Mouse (Mus musculus) midbrain, embryonic 16.5 days (tissue): ENCODE measurements at regions not wholly inside any gene's neighbourhood (a gene's known extent, or its start where the extent isn't known, plus 50 kb on each side); places are given as distances from the start of the nearest gene placed in this dataset.

Source experiments
- ATAC-seq: fragments of 200-750 bp; cut with Nextera tagmentation; 2 replicates; pipeline ENCODE4 v1.8.0; 2017; ENCODE audit warnings: moderate TSS enrichment
- H3K27ac ChIP-seq: fragments of 300-500 bp; sonication (generic); 2 replicates; pipeline ENCODE4 v1.5.1; 2014; ENCODE audit warnings: mild to moderate bottlenecking, low read length, mixed read lengths
- H3K27me3 ChIP-seq: fragments of 300-500 bp; sonication (generic); 2 replicates; pipeline ENCODE4 v1.6.1; 2014; ENCODE audit warnings: low read depth, low read length, mixed read lengths; ENCODE audit not compliant: control insufficient read depth, insufficient read depth
- H3K36me3 ChIP-seq: fragments of 300-500 bp; sonication (generic); 2 replicates; pipeline ENCODE4 v1.6.1; 2014; ENCODE audit warnings: mild to moderate bottlenecking, low read length, moderate library complexity, mixed read lengths; ENCODE audit not compliant: control insufficient read depth, insufficient read depth
- H3K4me1 ChIP-seq: fragments of 300-500 bp; sonication (generic); 2 replicates; pipeline ENCODE4 v1.6.1; 2014; ENCODE audit warnings: mild to moderate bottlenecking, low read length, mixed read lengths; ENCODE audit not compliant: control insufficient read depth, insufficient read depth
- H3K4me2 ChIP-seq: fragments of 300-500 bp; sonication (generic); 2 replicates; pipeline ENCODE4 v1.6.1; 2014; ENCODE audit warnings: mild to moderate bottlenecking, low read length, mixed read lengths
- H3K4me3 ChIP-seq: fragments of 300-500 bp; sonication (generic); 2 replicates; pipeline ENCODE4 v1.5.1; 2014; ENCODE audit warnings: low read depth, mild to moderate bottlenecking, low read length, moderate library complexity, mixed read lengths
- H3K9ac ChIP-seq: fragments of 300-500 bp; sonication (generic); 2 replicates; pipeline ENCODE4 v1.6.1; 2014; ENCODE audit warnings: low read depth, low read length, mixed read lengths
- H3K9me3 ChIP-seq: fragments of 300-500 bp; sonication (generic); replicated peaks from 2 replicates; pipeline ENCODE4 v1.6.1; 2014; ENCODE audit warnings: mild to moderate bottlenecking, low read length, mixed read lengths; ENCODE audit not compliant: control insufficient read depth, poor library complexity, severe bottlenecking
- WGBS: fragments of 180-500 bp; shearing (Covaris S2); extraction: QIAGEN DNeasy Blood & Tissue Kit; methylation state at CpG from one replicate; pipeline ENCODE4 v1.1.7; 2014; 5-methylcytosine and 5-hydroxymethylcytosine counted together

DNA sequence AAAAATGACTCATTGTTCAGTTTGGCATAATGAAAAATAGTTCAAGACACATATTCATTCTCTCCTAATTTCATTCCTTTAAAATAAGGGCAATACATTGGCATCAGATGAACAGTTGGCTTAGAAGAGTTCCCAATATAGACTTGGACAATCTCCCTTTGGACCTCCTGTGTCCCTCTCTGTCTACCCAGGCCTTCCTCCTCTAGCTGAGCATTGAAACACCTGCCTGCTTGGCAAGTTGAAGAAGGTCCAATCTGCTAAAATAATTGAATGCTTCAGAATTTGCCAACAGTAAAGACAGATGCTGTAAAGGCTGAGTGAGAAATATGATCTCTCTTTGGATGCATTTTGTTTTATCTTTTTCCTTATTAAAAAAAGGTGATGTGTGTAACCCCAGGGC, 303.0 kb downstream of the Dmrt2 start:
- ATAC-seq, result no peak
- Histone ChIP-seq H3K27me3 (no peaks in the 10 kb centered on the region), H3K9me3 (no peaks in the 10 kb centered on the region), H3K36me3 (no peaks in the 10 kb centered on the region), H3K4me1 (no peaks in the 10 kb centered on the region), H3K4me3 (no peak overlapping the region), H3K9ac (no peak overlapping the region), H3K27ac (no peak overlapping the region), H3K4me2 (no peak overlapping the region)

DNA sequence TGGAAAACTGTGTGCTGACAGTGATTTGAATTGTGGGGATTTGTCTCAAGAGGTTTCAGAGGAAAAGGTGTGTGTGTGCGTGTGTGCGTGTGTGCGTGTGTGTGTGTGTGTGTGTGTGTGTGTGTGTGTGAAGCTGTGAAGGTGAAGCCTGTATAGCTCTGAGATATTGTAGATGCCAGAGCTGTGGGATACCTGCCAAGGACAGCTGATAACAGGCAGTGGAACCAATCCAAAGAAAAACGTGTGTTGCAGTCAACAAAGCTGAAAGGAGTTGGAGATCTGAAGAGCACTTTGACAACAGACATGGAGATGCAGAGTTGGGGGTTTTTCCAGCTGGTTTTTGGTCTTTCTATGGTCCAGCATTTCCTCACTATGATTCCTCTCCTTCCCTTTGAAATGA, 308.1 kb downstream of the Dmrt2 start:
- 82% methylated on average over 4 of the region's 4 CpGs for WGBS

DNA sequence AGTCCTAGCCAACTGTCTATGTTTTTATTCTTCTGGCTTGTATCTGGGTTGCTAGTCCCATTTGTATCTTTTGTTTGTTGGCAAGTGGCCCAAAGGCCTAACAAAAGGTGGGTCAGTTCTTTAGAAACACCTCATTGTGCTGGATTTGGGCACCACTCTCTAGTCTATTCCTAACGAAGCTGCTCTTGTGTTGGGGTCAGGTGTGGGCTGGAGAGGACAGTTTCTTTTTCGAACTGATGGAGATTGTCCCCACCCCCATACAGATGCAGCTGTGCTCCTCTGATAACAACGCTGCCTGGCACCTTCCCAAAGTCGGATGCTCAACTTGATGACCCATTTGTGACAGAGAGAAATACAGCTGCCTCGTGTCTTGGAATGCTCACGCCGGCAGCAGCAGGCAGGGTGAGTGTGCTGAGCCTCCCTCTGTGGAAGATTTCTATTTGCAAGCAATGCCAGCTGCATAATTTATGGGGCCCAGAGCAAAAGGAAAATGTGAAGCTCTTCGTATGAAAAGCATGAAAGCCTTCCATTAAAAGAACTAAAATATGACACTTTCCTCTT, 342.5 kb downstream of the Dmrt2 start:
- H3K4me2 ChIP-seq, result no peak overlapping the region
- no peaks in the 10 kb centered on the region for H3K9me3 ChIP-seq
- peak; percentile 76; the same call in 1 of the 2 replicates for ATAC-seq
- WGBS, result 27% methylated on average over 8 of the region's 8 CpGs
- no peak overlapping the region for H3K4me3 ChIP-seq
- no peak overlapping the region for H3K9ac ChIP-seq
- H3K27ac ChIP-seq, result peak overlapping the region; percentile 29; the same call in 1 of the 2 replicates
- H3K27me3 ChIP-seq, result no peaks in the 10 kb centered on the region
- peaks cover 6% of the 10 kb centered on the region; the same call in 1 of the 2 replicates for H3K4me1 ChIP-seq
- H3K36me3 ChIP-seq, result no peaks in the 10 kb centered on the region

More for the DNA sequence above, 308.1 kb downstream of the Dmrt2 start:
- no peak overlapping the region for H3K4me3 ChIP-seq
- H3K27me3 ChIP-seq, result no peaks in the 10 kb centered on the region
- H3K9ac ChIP-seq, result no peak overlapping the region
- ATAC-seq, result no peak
- no peak overlapping the region for H3K4me2 ChIP-seq
- H3K27ac ChIP-seq, result no peak overlapping the region
- no peaks in the 10 kb centered on the region for H3K36me3 ChIP-seq
- H3K4me1 ChIP-seq, result no peaks in the 10 kb centered on the region
- no peaks in the 10 kb centered on the region for H3K9me3 ChIP-seq

DNA sequence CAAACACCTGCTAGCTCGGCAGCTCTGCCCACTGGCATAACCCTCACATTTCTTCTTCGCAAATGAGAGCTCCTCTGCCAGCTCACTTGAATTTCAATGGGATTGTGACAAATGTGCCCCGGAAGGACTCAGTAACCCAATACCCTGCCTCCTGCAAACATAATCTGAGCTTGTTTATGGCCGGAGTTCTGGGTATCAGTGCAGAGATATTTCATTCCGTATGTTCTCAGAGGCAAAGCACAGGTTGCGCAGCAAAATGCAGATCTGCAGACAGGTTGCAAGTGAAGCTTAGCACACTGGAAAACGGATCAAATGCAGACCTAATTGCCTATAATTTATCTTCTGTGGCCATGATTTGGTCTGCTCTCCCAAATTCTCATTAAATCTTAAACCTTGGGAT, 348.9 kb downstream of the Dmrt2 start:
- no peak overlapping the region for H3K27ac ChIP-seq
- H3K4me2 ChIP-seq, result no peak overlapping the region
- H3K4me3 ChIP-seq, result no peak overlapping the region
- H3K9me3 ChIP-seq, result no peaks in the 10 kb centered on the region
- ATAC-seq, result no peak
- H3K36me3 ChIP-seq, result no peaks in the 10 kb centered on the region
- 60% methylated on average over 7 of the region's 7 CpGs for WGBS
- no peaks in the 10 kb centered on the region for H3K4me1 ChIP-seq
- H3K27me3 ChIP-seq, result no peaks in the 10 kb centered on the region
- H3K9ac ChIP-seq, result no peak overlapping the region

DNA sequence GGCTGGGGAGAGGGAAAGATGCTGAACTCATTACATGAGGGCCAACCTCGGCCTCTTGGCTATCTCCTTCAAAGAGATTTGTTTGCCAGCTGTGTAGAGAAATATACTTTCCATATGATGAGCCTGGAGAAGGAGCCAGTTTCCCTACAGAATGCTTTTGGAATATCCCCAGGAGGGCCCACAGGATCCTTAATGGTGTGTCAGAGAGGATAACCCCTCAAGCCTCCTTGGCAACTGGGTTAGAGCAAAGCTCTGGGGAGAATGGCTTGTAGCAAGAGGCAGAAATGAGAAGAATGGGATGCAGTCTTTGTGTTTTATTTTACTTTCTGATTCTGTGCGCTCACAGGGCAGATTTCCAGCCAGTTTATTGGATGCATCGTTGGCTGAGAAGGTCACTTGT, 353.9 kb downstream of the Dmrt2 start:
- Histone ChIP-seq H3K9me3 (no peaks in the 10 kb centered on the region), H3K36me3 (no peaks in the 10 kb centered on the region), H3K9ac (no peak overlapping the region), H3K4me1 (no peaks in the 10 kb centered on the region), H3K27ac (no peak overlapping the region), H3K4me2 (no peak overlapping the region), H3K4me3 (no peak overlapping the region), H3K27me3 (no peaks in the 10 kb centered on the region)
- ATAC-seq, result no peak
- 83% methylated on average over 3 of the region's 3 CpGs for WGBS

DNA sequence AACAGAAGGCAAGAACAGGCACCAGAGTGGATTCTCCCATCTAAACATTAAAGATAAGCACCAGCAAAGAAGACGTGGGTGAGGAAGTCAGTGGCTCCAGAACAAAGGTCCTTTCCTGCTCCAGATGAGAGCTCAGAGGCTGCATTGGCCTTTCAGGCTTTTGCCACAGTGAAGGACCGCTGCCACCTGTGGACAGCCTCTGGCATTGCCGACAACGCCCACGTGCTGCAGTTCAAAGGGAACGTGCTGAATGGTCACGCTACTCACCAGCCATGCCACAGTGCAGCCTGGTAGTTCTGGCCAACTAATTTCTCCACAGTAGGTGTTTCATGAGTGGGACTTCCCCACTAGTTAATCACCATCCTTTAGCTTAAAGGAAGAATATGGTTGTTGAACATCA, 365.1 kb downstream of the Dmrt2 start:
- no peak for ATAC-seq
- Histone ChIP-seq H3K9me3 (no peaks in the 10 kb centered on the region), H3K27ac (no peak overlapping the region), H3K27me3 (no peaks in the 10 kb centered on the region), H3K4me3 (no peak overlapping the region), H3K9ac (no peak overlapping the region), H3K4me1 (no peaks in the 10 kb centered on the region), H3K36me3 (no peaks in the 10 kb centered on the region), H3K4me2 (no peak overlapping the region)
- WGBS, result 14% methylated on average over 7 of the region's 7 CpGs

DNA sequence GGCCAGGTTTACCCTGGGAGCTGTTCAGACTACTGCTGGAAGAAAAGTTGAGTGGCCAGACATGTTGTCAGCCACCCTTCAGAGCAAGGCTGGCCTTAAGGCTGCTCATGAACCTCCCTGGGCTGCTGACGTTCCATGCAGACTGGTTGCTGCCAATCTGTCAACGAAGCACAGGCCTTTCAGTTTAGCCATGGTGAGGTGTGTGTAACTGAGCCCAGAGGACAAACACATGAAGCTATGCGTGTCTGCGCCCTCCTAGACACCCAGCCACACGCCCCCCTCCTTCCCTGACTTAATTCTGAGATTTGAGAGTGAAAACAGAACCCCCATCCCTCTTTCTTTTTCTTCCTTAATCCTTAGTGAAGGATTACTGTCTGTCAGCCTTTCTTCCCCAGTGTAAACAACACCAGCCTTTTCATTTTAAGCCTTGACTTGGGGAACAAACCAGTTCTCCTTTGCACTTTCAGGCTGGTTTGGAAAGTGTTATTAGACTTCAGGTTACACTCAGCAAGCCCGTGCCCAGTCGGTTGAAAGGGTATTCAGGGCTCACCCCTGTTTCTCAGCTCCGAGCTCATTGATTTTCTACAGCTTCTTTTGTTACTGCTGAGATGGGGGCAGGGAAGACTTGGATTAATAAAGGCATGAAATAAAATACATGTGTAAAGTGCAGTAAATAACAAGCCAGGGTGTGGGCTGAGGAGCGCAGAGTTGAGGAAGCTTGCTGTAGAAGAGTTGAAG, 379.4 kb downstream of the Dmrt2 start:
- 18% methylated on average over 9 of the region's 9 CpGs for WGBS
- Histone ChIP-seq H3K4me1 (peaks cover 2% of the 10 kb centered on the region; the same call in 1 of the 2 replicates), H3K9me3 (no peaks in the 10 kb centered on the region), H3K4me3 (no peak overlapping the region), H3K9ac (no peak overlapping the region), H3K4me2 (no peak overlapping the region), H3K27me3 (no peaks in the 10 kb centered on the region), H3K27ac (no peak overlapping the region), H3K36me3 (no peaks in the 10 kb centered on the region)
- ATAC-seq, result no peak

DNA sequence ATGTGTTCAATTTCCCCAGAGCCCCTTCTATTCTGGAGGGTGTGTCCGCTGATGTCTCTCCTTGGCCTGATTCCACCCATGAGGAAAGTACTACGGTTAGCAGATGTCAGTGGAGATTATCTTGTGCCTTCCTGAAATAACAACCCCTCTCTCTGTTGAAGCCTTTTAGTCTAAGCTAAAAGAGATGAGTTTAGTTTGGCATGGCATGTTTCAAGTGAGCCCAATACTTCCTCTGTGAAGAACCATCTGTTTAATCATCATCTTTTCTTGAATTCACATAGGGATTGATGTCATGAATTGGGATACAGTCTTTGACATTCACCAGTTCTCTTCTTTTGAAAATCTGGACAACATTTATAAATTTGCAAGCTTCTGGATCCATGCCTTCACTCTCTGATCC, 387.5 kb downstream of the Dmrt2 start:
- H3K4me1 ChIP-seq, result no peaks in the 10 kb centered on the region
- no peaks in the 10 kb centered on the region for H3K27me3 ChIP-seq
- no peaks in the 10 kb centered on the region for H3K36me3 ChIP-seq
- no peak for ATAC-seq
- no peak overlapping the region for H3K9ac ChIP-seq
- no peak overlapping the region for H3K27ac ChIP-seq
- H3K4me3 ChIP-seq, result no peak overlapping the region
- WGBS, result 88% methylated on average over 2 of the region's 2 CpGs
- H3K4me2 ChIP-seq, result no peak overlapping the region
- H3K9me3 ChIP-seq, result no peaks in the 10 kb centered on the region

DNA sequence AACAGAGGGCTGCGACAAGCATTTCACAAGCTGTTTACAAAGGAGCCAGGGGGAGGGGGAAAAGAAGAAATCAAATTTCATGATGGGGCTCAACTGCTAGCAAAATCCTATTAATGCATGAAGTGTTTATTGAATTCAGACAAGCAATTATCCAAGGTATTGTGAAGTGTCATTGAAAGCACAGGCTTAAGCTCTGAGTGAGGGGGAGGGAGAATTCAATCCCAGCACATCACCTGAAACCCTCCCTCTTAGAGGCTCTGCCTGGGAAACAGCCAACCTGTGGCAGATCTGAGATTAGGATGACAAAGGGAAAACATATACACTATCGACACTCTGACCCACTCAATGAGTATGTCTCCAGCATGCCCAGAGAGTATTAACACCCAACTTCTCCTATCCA, 396.3 kb downstream of the Dmrt2 start:
- ATAC-seq, result no peak
- Histone ChIP-seq H3K4me2 (no peak overlapping the region), H3K9ac (no peak overlapping the region), H3K4me3 (no peak overlapping the region), H3K4me1 (0 out of 2 replicates have a peak, but pooled peaks cover 2% of the 10 kb centered on the region), H3K27me3 (no peaks in the 10 kb centered on the region), H3K36me3 (no peaks in the 10 kb centered on the region), H3K27ac (no peak overlapping the region), H3K9me3 (no peaks in the 10 kb centered on the region)
- 17% methylated on average over 2 of the region's 2 CpGs for WGBS
